Mouse (Mus musculus) bone marrow macrophage, adult 2 months (primary cell): ENCODE data around the gene Dyrk3.

Experiments used
- CTCF ChIP-seq: IDR thresholded peaks from 2 replicates; pipeline ENCODE4 v1.5.1; 2012; ENCODE audit warnings: low read depth, mild to moderate bottlenecking, low read length, moderate library complexity
- POLR2A ChIP-seq: IDR thresholded peaks from 2 replicates; pipeline ENCODE4 v1.6.1; 2012; ENCODE audit warnings: mild to moderate bottlenecking, low read depth, low read length, borderline replicate concordance

GRCm38 (mm10) chr1:131090261-131090660, 47.9 kb downstream of the Dyrk3 start:
- TF ChIP-seq CTCF: no peak
- no peak for TF ChIP-seq POLR2A
